Mouse (Mus musculus) limb, embryonic 11.5 days (tissue): ENCODE results near the gene Angptl6. TPM values are rescaled to one million over a fixed set of nuclear protein-coding genes. Genes with fewer than 3 reads are reported as not detected.

ENCODE experiments used
- ATAC-seq: fragments of 200-750 bp; cut with Nextera tagmentation; 2 replicates; pipeline ENCODE4 v1.8.0; 2017; ENCODE audit warnings: low read depth; ENCODE audit not compliant: insufficient number of reproducible peaks, low FRiP score, low TSS enrichment
- DNase-seq: peaks from one replicate; pipeline ENCODE4 v3.0.0-alpha.2; 2015; ENCODE audit warnings: low spot score
- H3K27ac ChIP-seq: fragments of 300-500 bp; sonication (generic); replicated peaks from 2 replicates; pipeline ENCODE4 v1.5.1; 2014; ENCODE audit warnings: low read depth, mild to moderate bottlenecking, low read length
- H3K27me3 ChIP-seq: fragments of 300-500 bp; sonication (generic); 2 replicates; pipeline ENCODE4 v1.6.1; 2014; ENCODE audit warnings: mild to moderate bottlenecking, low read length, mixed read lengths; ENCODE audit not compliant: control insufficient read depth, insufficient read depth
- H3K36me3 ChIP-seq: fragments of 300-500 bp; sonication (generic); 2 replicates; pipeline ENCODE4 v1.6.1; 2014; ENCODE audit warnings: mild to moderate bottlenecking, low read length, moderate library complexity, mixed read lengths; ENCODE audit not compliant: control insufficient read depth, insufficient read depth
- H3K4me1 ChIP-seq: fragments of 300-500 bp; sonication (generic); 2 replicates; pipeline ENCODE4 v1.6.1; 2014; ENCODE audit warnings: low read length, mixed read lengths; ENCODE audit not compliant: control insufficient read depth, insufficient read depth
- H3K4me2 ChIP-seq: fragments of 300-500 bp; sonication (generic); 2 replicates; pipeline ENCODE4 v1.6.1; 2014; ENCODE audit warnings: low read depth, mild to moderate bottlenecking, moderate library complexity; ENCODE audit not compliant: severe bottlenecking
- H3K4me3 ChIP-seq: fragments of 300-500 bp; sonication (generic); 2 replicates; pipeline ENCODE4 v1.5.1; 2014; ENCODE audit warnings: low read depth, low read length
- H3K9ac ChIP-seq: fragments of 300-500 bp; sonication (generic); 2 replicates; pipeline ENCODE4 v1.6.1; 2014; ENCODE audit warnings: mild to moderate bottlenecking, low read length
- H3K9me3 ChIP-seq: fragments of 300-500 bp; sonication (generic); 2 replicates; pipeline ENCODE4 v1.6.1; 2016; ENCODE audit warnings: low read length; ENCODE audit not compliant: control insufficient read depth
- WGBS: fragments of 180-500 bp; shearing (Covaris S2); extraction: QIAGEN DNeasy Blood & Tissue Kit; methylation state at CpG from one replicate; pipeline ENCODE4 v1.1.7; 2014; 5-methylcytosine and 5-hydroxymethylcytosine counted together
- polyA plus RNA-seq: library from polyadenylated mRNA; unstranded; fragments of >200 nt; fragmentation: Nextera tagmentation; extraction: Ambion mirVana; gene quantifications from 2 replicates; pipeline ENCODE4 v1.2.1, GENCODE M21; 2014

Angptl6 gene
- polyA plus RNA-seq, 1 experiment from 2014 or later, result 2.6 TPM

DNA sequence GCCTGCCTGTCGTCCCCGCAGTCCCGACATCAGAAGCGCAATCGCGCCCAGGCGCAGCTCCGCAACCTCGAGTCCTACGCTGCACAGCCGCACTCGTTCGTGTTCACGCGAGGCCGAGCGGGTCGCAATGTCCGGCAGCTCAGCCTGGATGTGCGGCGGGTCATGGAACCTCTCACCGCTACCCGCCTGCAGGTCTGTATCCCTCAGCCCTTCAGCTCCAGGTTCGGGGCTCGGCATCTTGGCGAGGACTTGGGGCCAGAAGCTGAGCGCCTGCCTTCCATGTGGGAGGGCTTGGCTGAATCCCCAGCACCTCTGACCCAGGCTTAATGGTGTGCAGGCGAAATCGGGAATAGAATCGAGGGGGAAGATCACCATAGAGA is 8.8 kb upstream of the Angptl6 start:
- DNase-seq, result no peak
- H3K4me1 ChIP-seq, result no peaks in the 10 kb centered on the region
- H3K9ac ChIP-seq, result peak overlapping the region; percentile 58
- peak; percentile 38 for ATAC-seq
- peaks cover 30% of the 10 kb centered on the region for H3K36me3 ChIP-seq
- peak overlapping the region; percentile 79 for H3K4me3 ChIP-seq
- H3K27me3 ChIP-seq, result no peaks in the 10 kb centered on the region
- no peaks in the 10 kb centered on the region for H3K9me3 ChIP-seq
- under 1% methylated on average over 30 of the region's 30 CpGs for WGBS
- H3K27ac ChIP-seq, result 0 out of 2 replicates have a peak overlapping the region, but pooled peaks have one; percentile 37
- peak overlapping the region; percentile 36 for H3K4me2 ChIP-seq

DNA sequence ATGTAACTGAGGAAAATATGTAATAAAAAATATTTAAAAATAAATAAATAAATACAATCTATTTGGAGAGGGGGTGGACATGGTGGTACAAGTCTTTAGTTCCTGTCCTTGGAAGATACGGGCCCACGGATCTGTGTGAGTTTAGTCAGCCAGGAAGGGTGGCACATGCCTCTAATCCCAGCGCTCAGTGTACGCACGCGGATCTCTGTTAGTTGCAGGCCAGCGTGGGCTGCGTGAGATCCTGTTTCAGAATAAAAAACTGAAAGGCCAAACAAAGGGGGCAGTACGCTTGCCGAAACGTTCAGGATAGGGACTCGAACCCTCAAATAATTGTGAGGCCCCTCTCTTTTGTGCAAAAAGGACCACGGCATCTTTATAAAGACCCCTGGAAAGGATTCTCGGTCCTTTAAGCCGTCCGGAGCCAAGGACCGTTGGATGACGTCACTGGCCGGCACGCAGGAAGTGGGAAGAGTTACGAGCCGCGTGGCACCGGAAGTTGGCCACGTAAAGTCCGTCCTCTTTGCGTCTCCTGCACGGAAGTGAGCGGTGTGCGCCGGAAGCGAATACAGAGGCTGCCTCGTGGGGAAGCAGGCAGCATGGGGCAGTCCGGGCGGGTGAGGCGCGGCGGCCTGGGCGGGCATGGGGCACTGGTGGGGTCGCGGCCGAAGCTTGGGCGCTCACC is 8.3 kb upstream of the Angptl6 start, which contains the start of gene Ppan:
Gene Ppan, plus strand, starts transcription at position 472 of the 682 bp plus-strand sequence.
- Histone ChIP-seq H3K27ac (peak within 1 kb of the TSS; percentile 71; the same call in 1 of the 2 replicates), H3K9me3 (no peaks in the 10 kb centered on the region), H3K27me3 (no peaks in the 10 kb centered on the region), H3K4me3 (peak within 1 kb of the TSS; percentile 79), H3K4me1 (no peaks in the 10 kb centered on the region), H3K9ac (peak within 1 kb of the TSS; percentile 70), H3K36me3 (peaks cover 26% of the 10 kb centered on the region), H3K4me2 (peak within 1 kb of the TSS; percentile 36)
- peak; percentile 92 for ATAC-seq
- WGBS, result 0% methylated on average over 43 of the region's 43 CpGs
- peak; percentile 96 for DNase-seq

GRCm38 (mm10) chr9:20887191-20887590 is 7.7 kb upstream of the Angptl6 start:
- DNase-seq (no peak), ATAC-seq (no peak)
- Histone ChIP-seq H3K27ac (no peak overlapping the region), H3K9me3 (no peaks in the 10 kb centered on the region), H3K9ac (no peak overlapping the region), H3K4me1 (no peaks in the 10 kb centered on the region), H3K4me2 (no peak overlapping the region), H3K4me3 (no peak overlapping the region), H3K36me3 (peaks cover 22% of the 10 kb centered on the region), H3K27me3 (no peaks in the 10 kb centered on the region)
- WGBS, result 86% methylated on average over 6 of the region's 6 CpGs

GRCm38 (mm10) chr9:20886563-20886962 is 7.0 kb upstream of the Angptl6 start:
- no peaks in the 10 kb centered on the region for H3K9me3 ChIP-seq
- no peak overlapping the region for H3K4me2 ChIP-seq
- H3K4me1 ChIP-seq, result no peaks in the 10 kb centered on the region
- DNase-seq, result no peak
- peaks cover 17% of the 10 kb centered on the region for H3K36me3 ChIP-seq
- ATAC-seq, result no peak
- WGBS, result 92% methylated on average over 2 of the region's 2 CpGs
- no peak overlapping the region for H3K4me3 ChIP-seq
- no peaks in the 10 kb centered on the region for H3K27me3 ChIP-seq
- H3K27ac ChIP-seq, result no peak overlapping the region
- no peak overlapping the region for H3K9ac ChIP-seq

DNA sequence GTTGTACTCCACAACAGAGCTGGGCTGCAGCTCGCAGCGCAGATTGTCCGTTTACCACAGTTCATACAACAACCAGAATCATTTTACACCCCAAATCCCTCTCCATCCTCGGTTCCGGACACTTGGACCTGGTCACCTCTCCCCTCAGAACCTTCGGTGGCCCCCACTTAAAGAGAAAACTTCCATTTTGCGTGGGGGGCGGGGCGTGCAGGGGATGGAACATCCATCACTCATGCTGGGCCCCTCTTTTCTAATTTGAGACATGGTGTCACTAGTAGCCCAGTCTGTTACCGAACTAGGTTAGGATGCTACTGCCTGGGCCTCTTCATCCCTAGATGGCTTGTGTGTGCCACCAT is 839 bp downstream of the Angptl6 start:
- Histone ChIP-seq H3K9me3 (no peaks in the 10 kb centered on the region), H3K27ac (peak overlapping the region; percentile 60; the same call in 1 of the 2 replicates), H3K27me3 (0 out of 2 replicates have a peak, but pooled peaks cover 4% of the 10 kb centered on the region), H3K36me3 (no peaks in the 10 kb centered on the region), H3K9ac (peak overlapping the region; percentile 75), H3K4me2 (peak overlapping the region; percentile 63), H3K4me3 (peak overlapping the region; percentile 37), H3K4me1 (no peaks in the 10 kb centered on the region)
- DNase-seq (no peak), ATAC-seq (no peak)
- WGBS, result 19% methylated on average over 10 of the region's 10 CpGs

- peak overlapping the region; percentile 63 for H3K4me2 ChIP-seq
- H3K36me3 ChIP-seq, result no peaks in the 10 kb centered on the region
- WGBS, result under 1% methylated on average over 69 of the region's 69 CpGs
Observed at GRCm38 (mm10) chr9:20878041-20878709, 1.4 kb downstream of the Angptl6 start.

GRCm38 (mm10) chr9:20877118-20878040 is 2.1 kb downstream of the Angptl6 start:
- 34% methylated on average over 14 of the region's 14 CpGs for WGBS
- DNase-seq (no peak), ATAC-seq (no peak; the same call in 1 of the 2 replicates)
- H3K27ac ChIP-seq, result no peak overlapping the region
- H3K4me3 ChIP-seq, result no peak overlapping the region
- no peaks in the 10 kb centered on the region for H3K9me3 ChIP-seq
- no peaks in the 10 kb centered on the region for H3K36me3 ChIP-seq
- peak overlapping the region; percentile 63 for H3K4me2 ChIP-seq
- 0 out of 2 replicates have a peak, but pooled peaks cover 4% of the 10 kb centered on the region for H3K27me3 ChIP-seq
- no peaks in the 10 kb centered on the region for H3K4me1 ChIP-seq
- H3K9ac ChIP-seq, result no peak overlapping the region; the same call in 1 of the 2 replicates

More at GRCm38 (mm10) chr9:20878041-20878709, 1.4 kb downstream of the Angptl6 start:
- H3K27me3 ChIP-seq, result 0 out of 2 replicates have a peak, but pooled peaks cover 4% of the 10 kb centered on the region
- no peaks in the 10 kb centered on the region for H3K9me3 ChIP-seq
- DNase-seq (peak; percentile 99), ATAC-seq (peak; percentile 91)
- H3K27ac ChIP-seq, result peak overlapping the region; percentile 60; the same call in 1 of the 2 replicates
- H3K4me3 ChIP-seq, result peak overlapping the region; percentile 37
- no peaks in the 10 kb centered on the region for H3K4me1 ChIP-seq
- peak overlapping the region; percentile 75 for H3K9ac ChIP-seq
